Mouse (Mus musculus): ENCODE data around the gene Sugp1. TPM values are rescaled to one million over a fixed set of nuclear protein-coding genes. Genes with fewer than 3 reads are reported as not detected.

Gene Sugp1
- polyA plus RNA-seq, 1 experiment, result 10.9 TPM

- 54% methylated on average over 8 of the region's 8 CpGs for WGBS
These were observed 30.5 kb downstream of the Sugp1 start for GRCm38 (mm10) chr8:70073120-70073519.

GRCm38 (mm10) chr8:70073682-70074081 lies 31.1 kb downstream of the Sugp1 start:
- 81% methylated on average over 1 of the region's 1 CpGs for WGBS
- TF ChIP-seq POLR2A (IDR thresholded peaks at IDR 0.05; ENCODE audit: low read depth, low read length) (no peak), CTCF (conservative IDR thresholded peaks at IDR 0.05; ENCODE audit: insufficient read depth, insufficient read length, low read depth, low read length) (no peak)
- Histone ChIP-seq H3K27ac (ENCODE audit: insufficient read depth, low read depth, low read length) (no peak overlapping the region), H3K36me3 (ENCODE audit: control insufficient read depth, insufficient read depth, low read length) (no peaks in the 10 kb centered on the region), H3K4me3 (ENCODE audit: insufficient read depth, low read depth, low read length) (no peak overlapping the region), H3K27me3 (replicated peaks; ENCODE audit: control insufficient read depth, insufficient read depth, low read length) (no peaks in the 10 kb centered on the region), H3K4me1 (ENCODE audit: control insufficient read depth, insufficient read depth, low read length) (peaks cover 10% of the 10 kb centered on the region; the same call in 1 of the 2 replicates)
- no peak for DNase-seq

More at GRCm38 (mm10) chr8:70073120-70073519, 30.5 kb downstream of the Sugp1 start:
- peaks cover 10% of the 10 kb centered on the region; the same call in 1 of the 2 replicates for H3K4me1 ChIP-seq (ENCODE audit: control insufficient read depth, insufficient read depth, low read length)
- no peak for TF ChIP-seq POLR2A (IDR thresholded peaks at IDR 0.05; ENCODE audit: low read depth, low read length)
- TF ChIP-seq CTCF (conservative IDR thresholded peaks at IDR 0.05; ENCODE audit: insufficient read depth, insufficient read length, low read depth, low read length), result no peak
- no peak overlapping the region for H3K27ac ChIP-seq (ENCODE audit: insufficient read depth, low read depth, low read length)
- H3K36me3 ChIP-seq (ENCODE audit: control insufficient read depth, insufficient read depth, low read length), result no peaks in the 10 kb centered on the region
- DNase-seq, result peak; percentile 23
- H3K27me3 ChIP-seq (replicated peaks; ENCODE audit: control insufficient read depth, insufficient read depth, low read length), result no peaks in the 10 kb centered on the region
- H3K4me3 ChIP-seq (ENCODE audit: insufficient read depth, low read depth, low read length), result peak overlapping the region; percentile 37; the same call in 1 of the 2 replicates

GRCm38 (mm10) chr8:70081976-70082375 lies 39.4 kb downstream of the Sugp1 start:
- Histone ChIP-seq H3K27ac (ENCODE audit: insufficient read depth, low read depth, low read length) (no peak overlapping the region), H3K36me3 (ENCODE audit: control insufficient read depth, insufficient read depth, low read length) (no peaks in the 10 kb centered on the region), H3K27me3 (replicated peaks; ENCODE audit: control insufficient read depth, insufficient read depth, low read length) (no peaks in the 10 kb centered on the region), H3K4me3 (ENCODE audit: insufficient read depth, low read depth, low read length) (no peak overlapping the region), H3K4me1 (ENCODE audit: control insufficient read depth, insufficient read depth, low read length) (no peaks in the 10 kb centered on the region)
- WGBS, result 86% methylated on average over 2 of the region's 2 CpGs
- no peak for DNase-seq
- TF ChIP-seq POLR2A (IDR thresholded peaks at IDR 0.05; ENCODE audit: low read depth, low read length), result no peak
- no peak for TF ChIP-seq CTCF (conservative IDR thresholded peaks at IDR 0.05; ENCODE audit: insufficient read depth, insufficient read length, low read depth, low read length)

GRCm38 (mm10) chr8:70083285-70083684 lies 40.7 kb downstream of the Sugp1 start, which contains the start of gene Hapln4:
Gene Hapln4, plus strand, starts transcription at chr8:70083457.
- TF ChIP-seq POLR2A (IDR thresholded peaks at IDR 0.05; ENCODE audit: low read depth, low read length), result no peak
- Histone ChIP-seq H3K27me3 (replicated peaks; ENCODE audit: control insufficient read depth, insufficient read depth, low read length) (no peaks in the 10 kb centered on the region), H3K4me1 (ENCODE audit: control insufficient read depth, insufficient read depth, low read length) (no peaks in the 10 kb centered on the region), H3K36me3 (ENCODE audit: control insufficient read depth, insufficient read depth, low read length) (no peaks in the 10 kb centered on the region), H3K4me3 (ENCODE audit: insufficient read depth, low read depth, low read length) (no peak within 1 kb of the TSS), H3K27ac (ENCODE audit: insufficient read depth, low read depth, low read length) (no peak within 1 kb of the TSS)
- under 1% methylated on average over 26 of the region's 26 CpGs for WGBS
- peak; percentile 67 for DNase-seq

- 4% methylated on average over 71 of the region's 71 CpGs for WGBS
- Histone ChIP-seq H3K36me3 (ENCODE audit: control insufficient read depth, insufficient read depth, low read length) (no peaks in the 10 kb centered on the region), H3K27me3 (replicated peaks; ENCODE audit: control insufficient read depth, insufficient read depth, low read length) (0 out of 2 replicates have a peak, but pooled peaks cover 3% of the 10 kb centered on the region), H3K4me3 (ENCODE audit: insufficient read depth, low read depth, low read length) (no peak overlapping the region), H3K27ac (ENCODE audit: insufficient read depth, low read depth, low read length) (no peak overlapping the region), H3K4me1 (ENCODE audit: control insufficient read depth, insufficient read depth, low read length) (no peaks in the 10 kb centered on the region)
- TF ChIP-seq POLR2A (IDR thresholded peaks at IDR 0.05; ENCODE audit: low read depth, low read length) (no peak), CTCF (conservative IDR thresholded peaks at IDR 0.05; ENCODE audit: insufficient read depth, insufficient read length, low read depth, low read length) (no peak)
- no peak for DNase-seq
These were observed 41.8 kb downstream of the Sugp1 start for GRCm38 (mm10) chr8:70084191-70085065.

- DNase-seq, result no peak
These were observed 43.5 kb downstream of the Sugp1 start for GRCm38 (mm10) chr8:70086151-70086550.

GRCm38 (mm10) chr8:70087237-70087636 lies 44.6 kb downstream of the Sugp1 start:
- no peak for DNase-seq
- 6% methylated on average over 7 of the region's 7 CpGs for WGBS
- H3K27ac ChIP-seq (ENCODE audit: insufficient read depth, low read depth, low read length), result no peak overlapping the region

More at GRCm38 (mm10) chr8:70086151-70086550, 43.5 kb downstream of the Sugp1 start:
- WGBS, result 39% methylated on average over 1 of the region's 1 CpGs
- TF ChIP-seq POLR2A (IDR thresholded peaks at IDR 0.05; ENCODE audit: low read depth, low read length) (no peak), CTCF (conservative IDR thresholded peaks at IDR 0.05; ENCODE audit: insufficient read depth, insufficient read length, low read depth, low read length) (no peak)
- Histone ChIP-seq H3K27me3 (replicated peaks; ENCODE audit: control insufficient read depth, insufficient read depth, low read length) (0 out of 2 replicates have a peak, but pooled peaks cover 3% of the 10 kb centered on the region), H3K27ac (ENCODE audit: insufficient read depth, low read depth, low read length) (no peak overlapping the region), H3K36me3 (ENCODE audit: control insufficient read depth, insufficient read depth, low read length) (no peaks in the 10 kb centered on the region), H3K4me1 (ENCODE audit: control insufficient read depth, insufficient read depth, low read length) (no peaks in the 10 kb centered on the region), H3K4me3 (ENCODE audit: insufficient read depth, low read depth, low read length) (no peak overlapping the region)

More at GRCm38 (mm10) chr8:70087237-70087636, 44.6 kb downstream of the Sugp1 start:
- TF ChIP-seq CTCF (conservative IDR thresholded peaks at IDR 0.05; ENCODE audit: insufficient read depth, insufficient read length, low read depth, low read length), result no peak
- H3K4me3 ChIP-seq (ENCODE audit: insufficient read depth, low read depth, low read length), result no peak overlapping the region
- no peaks in the 10 kb centered on the region for H3K4me1 ChIP-seq (ENCODE audit: control insufficient read depth, insufficient read depth, low read length)
- no peaks in the 10 kb centered on the region for H3K36me3 ChIP-seq (ENCODE audit: control insufficient read depth, insufficient read depth, low read length)
- 0 out of 2 replicates have a peak, but pooled peaks cover 3% of the 10 kb centered on the region for H3K27me3 ChIP-seq (replicated peaks; ENCODE audit: control insufficient read depth, insufficient read depth, low read length)
